Mouse (Mus musculus): ENCODE measurements around the gene Sox1.

GRCm38 (mm10) chr8:12409976-12410375, 14.9 kb downstream of the Sox1 start:
- TF ChIP-seq POLR2AphosphoS5 (IDR thresholded peaks at IDR 0.05; ENCODE audit: insufficient replicate concordance, low read depth, low read length) (no peak), CTCF (IDR thresholded peaks at IDR 0.05; ENCODE audit: low read depth, low read length) (no peak)

Measured in G1E (cell line).